Mouse (Mus musculus): ENCODE data around the gene Dhtkd1. TPM values are rescaled to one million over a fixed set of nuclear protein-coding genes. Genes with fewer than 3 reads are reported as not detected.

The Dhtkd1 gene
- polyA plus RNA-seq, 1 experiment from 2014 or later, result 3.6 TPM

GRCm38 (mm10) chr2:5940936-5941335, 1.7 kb downstream of the Dhtkd1 start:
- Histone ChIP-seq H3K27me3 (ENCODE audit: control insufficient read depth, insufficient read depth, low read length) (no peaks in the 10 kb centered on the region), H3K9me3 (ENCODE audit: control insufficient read depth, low read depth, low read length) (no peaks in the 10 kb centered on the region), H3K27ac (ENCODE audit: low read length) (no peak overlapping the region), H3K9ac (replicated peaks; ENCODE audit: low read depth, low read length) (no peak overlapping the region), H3K4me2 (replicated peaks; ENCODE audit: low read depth, low read length) (no peak overlapping the region), H3K36me3 (ENCODE audit: control insufficient read depth, insufficient read depth, low read length) (no peaks in the 10 kb centered on the region), H3K4me1 (ENCODE audit: control insufficient read depth, insufficient read depth, low read length) (no peaks in the 10 kb centered on the region), H3K4me3 (ENCODE audit: low read depth, low read length) (no peak overlapping the region)
- ATAC-seq (ENCODE audit: insufficient number of reproducible peaks, insufficient read depth, low FRiP score, low read depth), result no peak
- WGBS, result 92% methylated on average over 9 of the region's 9 CpGs

GRCm38 (mm10) chr2:5939911-5940310, 2.7 kb downstream of the Dhtkd1 start:
- no peaks in the 10 kb centered on the region for H3K9me3 ChIP-seq (ENCODE audit: control insufficient read depth, low read depth, low read length)
- H3K27me3 ChIP-seq (ENCODE audit: control insufficient read depth, insufficient read depth, low read length), result no peaks in the 10 kb centered on the region
- WGBS, result 90% methylated on average over 14 of the region's 14 CpGs
- H3K36me3 ChIP-seq (ENCODE audit: control insufficient read depth, insufficient read depth, low read length), result no peaks in the 10 kb centered on the region
- no peak overlapping the region for H3K27ac ChIP-seq (ENCODE audit: low read length)
- H3K4me1 ChIP-seq (ENCODE audit: control insufficient read depth, insufficient read depth, low read length), result no peaks in the 10 kb centered on the region
- no peak overlapping the region for H3K9ac ChIP-seq (replicated peaks; ENCODE audit: low read depth, low read length)
- no peak overlapping the region for H3K4me2 ChIP-seq (replicated peaks; ENCODE audit: low read depth, low read length)
- ATAC-seq (ENCODE audit: insufficient number of reproducible peaks, insufficient read depth, low FRiP score, low read depth), result no peak
- no peak overlapping the region for H3K4me3 ChIP-seq (ENCODE audit: low read depth, low read length)

- no peaks in the 10 kb centered on the region for H3K36me3 ChIP-seq (ENCODE audit: control insufficient read depth, insufficient read depth, low read length)
- no peak overlapping the region for H3K4me3 ChIP-seq (ENCODE audit: low read depth, low read length)
- no peak overlapping the region for H3K9ac ChIP-seq (replicated peaks; ENCODE audit: low read depth, low read length)
- WGBS, result 84% methylated on average over 3 of the region's 3 CpGs
- no peak overlapping the region for H3K27ac ChIP-seq (ENCODE audit: low read length)
- no peaks in the 10 kb centered on the region for H3K27me3 ChIP-seq (ENCODE audit: control insufficient read depth, insufficient read depth, low read length)
- H3K9me3 ChIP-seq (ENCODE audit: control insufficient read depth, low read depth, low read length), result no peaks in the 10 kb centered on the region
- ATAC-seq (ENCODE audit: insufficient number of reproducible peaks, insufficient read depth, low FRiP score, low read depth), result no peak
- no peaks in the 10 kb centered on the region for H3K4me1 ChIP-seq (ENCODE audit: control insufficient read depth, insufficient read depth, low read length)
- no peak overlapping the region for H3K4me2 ChIP-seq (replicated peaks; ENCODE audit: low read depth, low read length)
Measured at GRCm38 (mm10) chr2:5939319-5939718, 3.3 kb downstream of the Dhtkd1 start.

GRCm38 (mm10) chr2:5936550-5936949, 6.0 kb downstream of the Dhtkd1 start:
- H3K9ac ChIP-seq (replicated peaks; ENCODE audit: low read depth, low read length), result no peak overlapping the region
- H3K27ac ChIP-seq (ENCODE audit: low read length), result no peak overlapping the region
- WGBS, result 68% methylated on average over 4 of the region's 4 CpGs
- ATAC-seq (ENCODE audit: insufficient number of reproducible peaks, insufficient read depth, low FRiP score, low read depth), result no peak
- no peak overlapping the region for H3K4me3 ChIP-seq (ENCODE audit: low read depth, low read length)
- no peaks in the 10 kb centered on the region for H3K36me3 ChIP-seq (ENCODE audit: control insufficient read depth, insufficient read depth, low read length)
- H3K27me3 ChIP-seq (ENCODE audit: control insufficient read depth, insufficient read depth, low read length), result no peaks in the 10 kb centered on the region
- no peaks in the 10 kb centered on the region for H3K4me1 ChIP-seq (ENCODE audit: control insufficient read depth, insufficient read depth, low read length)
- H3K4me2 ChIP-seq (replicated peaks; ENCODE audit: low read depth, low read length), result no peak overlapping the region
- H3K9me3 ChIP-seq (ENCODE audit: control insufficient read depth, low read depth, low read length), result no peaks in the 10 kb centered on the region

- no peak overlapping the region for H3K9ac ChIP-seq (replicated peaks; ENCODE audit: low read depth, low read length)
- no peak for ATAC-seq (ENCODE audit: insufficient number of reproducible peaks, insufficient read depth, low FRiP score, low read depth)
- no peaks in the 10 kb centered on the region for H3K36me3 ChIP-seq (ENCODE audit: control insufficient read depth, insufficient read depth, low read length)
- no peak overlapping the region for H3K27ac ChIP-seq (ENCODE audit: low read length)
- no peak overlapping the region for H3K4me3 ChIP-seq (ENCODE audit: low read depth, low read length)
- H3K27me3 ChIP-seq (ENCODE audit: control insufficient read depth, insufficient read depth, low read length), result no peaks in the 10 kb centered on the region
- no peaks in the 10 kb centered on the region for H3K4me1 ChIP-seq (ENCODE audit: control insufficient read depth, insufficient read depth, low read length)
- WGBS, result 65% methylated on average over 6 of the region's 6 CpGs
- no peaks in the 10 kb centered on the region for H3K9me3 ChIP-seq (ENCODE audit: control insufficient read depth, low read depth, low read length)
- H3K4me2 ChIP-seq (replicated peaks; ENCODE audit: low read depth, low read length), result no peak overlapping the region
Measured at GRCm38 (mm10) chr2:5936068-5936467, 6.5 kb downstream of the Dhtkd1 start.

- Histone ChIP-seq H3K27ac (ENCODE audit: low read length) (no peak overlapping the region), H3K9me3 (ENCODE audit: control insufficient read depth, low read depth, low read length) (no peaks in the 10 kb centered on the region), H3K36me3 (ENCODE audit: control insufficient read depth, insufficient read depth, low read length) (no peaks in the 10 kb centered on the region), H3K4me1 (ENCODE audit: control insufficient read depth, insufficient read depth, low read length) (no peaks in the 10 kb centered on the region), H3K4me3 (ENCODE audit: low read depth, low read length) (no peak overlapping the region), H3K4me2 (replicated peaks; ENCODE audit: low read depth, low read length) (no peak overlapping the region), H3K27me3 (ENCODE audit: control insufficient read depth, insufficient read depth, low read length) (no peaks in the 10 kb centered on the region), H3K9ac (replicated peaks; ENCODE audit: low read depth, low read length) (no peak overlapping the region)
- no peak for ATAC-seq (ENCODE audit: insufficient number of reproducible peaks, insufficient read depth, low FRiP score, low read depth)
- 92% methylated on average over 3 of the region's 3 CpGs for WGBS
Measured at GRCm38 (mm10) chr2:5934936-5935335, 7.7 kb downstream of the Dhtkd1 start.

GRCm38 (mm10) chr2:5931938-5932337, 10.7 kb downstream of the Dhtkd1 start:
- no peaks in the 10 kb centered on the region; the same call in 1 of the 2 replicates for H3K36me3 ChIP-seq (ENCODE audit: control insufficient read depth, insufficient read depth, low read length)
- H3K9me3 ChIP-seq (ENCODE audit: control insufficient read depth, low read depth, low read length), result no peaks in the 10 kb centered on the region
- H3K9ac ChIP-seq (replicated peaks; ENCODE audit: low read depth, low read length), result no peak overlapping the region
- 93% methylated on average over 5 of the region's 5 CpGs for WGBS
- no peak overlapping the region for H3K27ac ChIP-seq (ENCODE audit: low read length)
- H3K4me3 ChIP-seq (ENCODE audit: low read depth, low read length), result no peak overlapping the region
- H3K4me1 ChIP-seq (ENCODE audit: control insufficient read depth, insufficient read depth, low read length), result no peaks in the 10 kb centered on the region
- H3K4me2 ChIP-seq (replicated peaks; ENCODE audit: low read depth, low read length), result no peak overlapping the region
- no peak for ATAC-seq (ENCODE audit: insufficient number of reproducible peaks, insufficient read depth, low FRiP score, low read depth)
- H3K27me3 ChIP-seq (ENCODE audit: control insufficient read depth, insufficient read depth, low read length), result no peaks in the 10 kb centered on the region

- H3K36me3 ChIP-seq (ENCODE audit: control insufficient read depth, insufficient read depth, low read length), result no peaks in the 10 kb centered on the region; the same call in 1 of the 2 replicates
- ATAC-seq (ENCODE audit: insufficient number of reproducible peaks, insufficient read depth, low FRiP score, low read depth), result no peak
- WGBS, result 92% methylated on average over 18 of the region's 18 CpGs
- H3K4me1 ChIP-seq (ENCODE audit: control insufficient read depth, insufficient read depth, low read length), result no peaks in the 10 kb centered on the region
- H3K27ac ChIP-seq (ENCODE audit: low read length), result no peak overlapping the region
- no peaks in the 10 kb centered on the region for H3K27me3 ChIP-seq (ENCODE audit: control insufficient read depth, insufficient read depth, low read length)
- no peak overlapping the region for H3K4me3 ChIP-seq (ENCODE audit: low read depth, low read length)
- no peak overlapping the region for H3K9ac ChIP-seq (replicated peaks; ENCODE audit: low read depth, low read length)
- no peaks in the 10 kb centered on the region for H3K9me3 ChIP-seq (ENCODE audit: control insufficient read depth, low read depth, low read length)
- H3K4me2 ChIP-seq (replicated peaks; ENCODE audit: low read depth, low read length), result no peak overlapping the region
Measured at GRCm38 (mm10) chr2:5930291-5931054, 12.1 kb downstream of the Dhtkd1 start.

DNA sequence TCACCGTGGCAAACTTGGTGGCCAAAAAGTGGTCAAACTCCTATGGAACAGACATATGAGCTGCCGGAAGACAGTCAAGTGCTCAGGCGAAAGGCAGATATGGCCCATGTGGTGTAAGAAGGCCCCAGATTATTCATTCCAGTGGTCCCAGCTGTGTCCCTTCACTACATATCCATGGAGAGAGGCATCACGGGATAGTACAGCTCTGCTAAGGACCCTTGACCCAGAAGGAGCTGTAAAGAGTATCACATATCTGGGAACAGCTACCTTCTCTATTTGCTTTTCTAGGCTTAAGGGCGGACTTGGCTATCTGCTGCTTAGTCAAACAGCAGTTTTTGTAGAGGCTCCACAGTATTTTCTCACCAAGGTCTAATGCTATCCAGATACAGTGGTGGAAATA, 12.8 kb downstream of the Dhtkd1 start:
- Histone ChIP-seq H3K27ac (ENCODE audit: low read length) (no peak overlapping the region), H3K27me3 (ENCODE audit: control insufficient read depth, insufficient read depth, low read length) (no peaks in the 10 kb centered on the region), H3K9me3 (ENCODE audit: control insufficient read depth, low read depth, low read length) (no peaks in the 10 kb centered on the region), H3K36me3 (ENCODE audit: control insufficient read depth, insufficient read depth, low read length) (no peaks in the 10 kb centered on the region; the same call in 1 of the 2 replicates), H3K9ac (replicated peaks; ENCODE audit: low read depth, low read length) (no peak overlapping the region), H3K4me2 (replicated peaks; ENCODE audit: low read depth, low read length) (no peak overlapping the region), H3K4me1 (ENCODE audit: control insufficient read depth, insufficient read depth, low read length) (no peaks in the 10 kb centered on the region), H3K4me3 (ENCODE audit: low read depth, low read length) (no peak overlapping the region)
- 75% methylated on average over 5 of the region's 5 CpGs for WGBS
- ATAC-seq (ENCODE audit: insufficient number of reproducible peaks, insufficient read depth, low FRiP score, low read depth), result no peak
